In genomic region chr17:79912174-79912573, GRCm38 (mm10) we compare ENCODE assay signal across 18 mouse cellular contexts.
"Had no signal": no experiment of that assay in that cellular context is flagged by ENCODE, and none has a peak within 500 bp of the region (broad histone marks: within the 10 kb centered on the region; RNA-seq: fewer than 3 reads in every experiment).

No protein-coding gene starts in this region.

- H3K9ac ChIP-seq: kidney, embryonic 15.5 days; limb, embryonic 13.5 days; midbrain, embryonic 13.5 days; neural tube, embryonic 13.5 days; stomach, embryonic 15.5 days had no signal

- H3K4me2 ChIP-seq: kidney, embryonic 15.5 days; limb, embryonic 13.5 days; midbrain, embryonic 13.5 days; neural tube, embryonic 13.5 days; stomach, embryonic 15.5 days had no signal

- H3K4me1 ChIP-seq: kidney, embryonic 15.5 days; limb, embryonic 10.5 days; midbrain, embryonic 10.5 days; midbrain, embryonic 13.5 days; neural tube, embryonic 13.5 days; stomach, embryonic 15.5 days had no signal

- H3K36me3 ChIP-seq: kidney, embryonic 15.5 days; limb, embryonic 10.5 days; limb, embryonic 13.5 days; midbrain, embryonic 10.5 days; midbrain, embryonic 13.5 days; neural tube, embryonic 13.5 days; stomach, embryonic 15.5 days had no signal

- H3K27ac ChIP-seq: kidney, embryonic 15.5 days; limb, embryonic 10.5 days; limb, embryonic 13.5 days; midbrain, embryonic 10.5 days; midbrain, embryonic 13.5 days; neural tube, embryonic 13.5 days; stomach, embryonic 15.5 days had no signal

- ATAC-seq: midbrain, embryonic 13.5 days; midbrain, embryonic 16.5 days had no signal

- H3K27me3 ChIP-seq: limb, embryonic 13.5 days; midbrain, embryonic 13.5 days; neural tube, embryonic 13.5 days; stomach, embryonic 15.5 days had no signal

- H3K9me3 ChIP-seq: kidney, embryonic 15.5 days; limb, embryonic 10.5 days; limb, embryonic 13.5 days; midbrain, embryonic 10.5 days; midbrain, embryonic 13.5 days; neural tube, embryonic 13.5 days; stomach, embryonic 15.5 days had no signal

- DNase-seq: kidney, adult 18-20 months; kidney, postnatal 10 days; kidney, postnatal 36 days; lung, adult 2 months; lung, postnatal 14 days; lung, postnatal 4 days; right cerebral cortex, postnatal 14 days; right cerebral cortex, postnatal 4 days; thymus, postnatal 25 days had no signal

- H3K4me3 ChIP-seq: kidney, embryonic 15.5 days; limb, embryonic 10.5 days; limb, embryonic 13.5 days; midbrain, embryonic 10.5 days; midbrain, embryonic 13.5 days; myocyte; neural tube, embryonic 13.5 days; stomach, embryonic 15.5 days had no signal
